Mouse (Mus musculus): ENCODE measurements around the gene Rhod. TPM values are rescaled to one million over a fixed set of nuclear protein-coding genes. Genes with fewer than 3 reads are reported as not detected.

The Rhod gene
- 39.2 and 42.7 TPM in 2 replicates for polyA plus RNA-seq (2015; fragmentation: Nextera tagmentation; extraction: Ambion mirVana)

- peak; percentile 44; the same call in 1 of the 2 replicates for ATAC-seq (ENCODE audit: insufficient number of reproducible peaks, insufficient read depth, low FRiP score, low TSS enrichment, low read depth)
- Histone ChIP-seq H3K27me3 (no peaks in the 10 kb centered on the region), H3K27ac (peak within 1 kb of the TSS; percentile 74), H3K9me3 (no peaks in the 10 kb centered on the region), H3K36me3 (peaks cover 15% of the 10 kb centered on the region), H3K4me3 (peak within 1 kb of the TSS; percentile 78), H3K4me1 (peaks cover 48% of the 10 kb centered on the region), H3K4me2 (peak within 1 kb of the TSS; percentile 85), H3K9ac (peak within 1 kb of the TSS; percentile 89)
- under 1% methylated on average over 51 of the region's 51 CpGs for WGBS
These were observed at the start of gene Rhod for GRCm38 (mm10) chr19:4439161-4439801. Rhod (minus strand) TSS chr19:4439432.

GRCm38 (mm10) chr19:4487877-4488276 is 48.6 kb upstream of the Rhod start:
- 76% methylated on average over 2 of the region's 2 CpGs for WGBS
- H3K4me2 ChIP-seq: no peak overlapping the region
- no peak overlapping the region for H3K9ac ChIP-seq
- H3K27me3 ChIP-seq: 0 out of 2 replicates have a peak, but pooled peaks cover 3% of the 10 kb centered on the region
- no peak for ATAC-seq (ENCODE audit: insufficient number of reproducible peaks, insufficient read depth, low FRiP score, low TSS enrichment, low read depth)
- peaks cover 13% of the 10 kb centered on the region for H3K4me1 ChIP-seq
- no peaks in the 10 kb centered on the region for H3K36me3 ChIP-seq
- no peak overlapping the region for H3K27ac ChIP-seq
- no peaks in the 10 kb centered on the region for H3K9me3 ChIP-seq
- H3K4me3 ChIP-seq: no peak overlapping the region

- Histone ChIP-seq H3K9ac (no peak overlapping the region), H3K36me3 (no peaks in the 10 kb centered on the region), H3K9me3 (no peaks in the 10 kb centered on the region), H3K4me1 (peaks cover 13% of the 10 kb centered on the region), H3K4me2 (no peak overlapping the region), H3K27ac (no peak overlapping the region), H3K4me3 (no peak overlapping the region), H3K27me3 (0 out of 2 replicates have a peak, but pooled peaks cover 3% of the 10 kb centered on the region)
- ATAC-seq (ENCODE audit: insufficient number of reproducible peaks, insufficient read depth, low FRiP score, low TSS enrichment, low read depth): no peak
- WGBS: 21% methylated on average over 5 of the region's 5 CpGs
These were observed 45.8 kb upstream of the Rhod start for GRCm38 (mm10) chr19:4485006-4485405.

GRCm38 (mm10) chr19:4482111-4482859 is 43.1 kb upstream of the Rhod start:
- H3K4me1 ChIP-seq: peaks cover 10% of the 10 kb centered on the region; the same call in 1 of the 2 replicates
- WGBS: 86% methylated on average over 3 of the region's 3 CpGs
- H3K27ac ChIP-seq: no peak overlapping the region
- peaks cover 7% of the 10 kb centered on the region for H3K27me3 ChIP-seq
- no peak overlapping the region for H3K9ac ChIP-seq
- no peaks in the 10 kb centered on the region for H3K36me3 ChIP-seq
- no peak overlapping the region for H3K4me2 ChIP-seq
- no peak overlapping the region for H3K4me3 ChIP-seq
- ATAC-seq (ENCODE audit: insufficient number of reproducible peaks, insufficient read depth, low FRiP score, low TSS enrichment, low read depth): no peak
- no peaks in the 10 kb centered on the region for H3K9me3 ChIP-seq

GRCm38 (mm10) chr19:4481326-4481725 is 42.1 kb upstream of the Rhod start:
- no peak overlapping the region for H3K27ac ChIP-seq
- H3K4me3 ChIP-seq: no peak overlapping the region
- peaks cover 16% of the 10 kb centered on the region for H3K27me3 ChIP-seq
- peaks cover 15% of the 10 kb centered on the region for H3K4me1 ChIP-seq
- WGBS: 41% methylated on average over 4 of the region's 4 CpGs
- no peak for ATAC-seq (ENCODE audit: insufficient number of reproducible peaks, insufficient read depth, low FRiP score, low TSS enrichment, low read depth)
- no peaks in the 10 kb centered on the region for H3K36me3 ChIP-seq
- no peaks in the 10 kb centered on the region for H3K9me3 ChIP-seq
- no peak overlapping the region for H3K9ac ChIP-seq
- H3K4me2 ChIP-seq: no peak overlapping the region

GRCm38 (mm10) chr19:4480041-4480440 is 40.8 kb upstream of the Rhod start:
- 79% methylated on average over 2 of the region's 2 CpGs for WGBS
- no peak for ATAC-seq (ENCODE audit: insufficient number of reproducible peaks, insufficient read depth, low FRiP score, low TSS enrichment, low read depth)

GRCm38 (mm10) chr19:4478190-4478516 is 38.9 kb upstream of the Rhod start:
- WGBS: 44% methylated on average over 1 of the region's 1 CpGs
- H3K9ac ChIP-seq: no peak overlapping the region
- no peaks in the 10 kb centered on the region for H3K9me3 ChIP-seq
- H3K4me2 ChIP-seq: no peak overlapping the region
- ATAC-seq (ENCODE audit: insufficient number of reproducible peaks, insufficient read depth, low FRiP score, low TSS enrichment, low read depth): no peak
- no peaks in the 10 kb centered on the region for H3K36me3 ChIP-seq
- H3K27ac ChIP-seq: no peak overlapping the region
- H3K4me1 ChIP-seq: peaks cover 8% of the 10 kb centered on the region
- no peak overlapping the region for H3K4me3 ChIP-seq
- peaks cover 34% of the 10 kb centered on the region for H3K27me3 ChIP-seq

More at GRCm38 (mm10) chr19:4480041-4480440, 40.8 kb upstream of the Rhod start:
- Histone ChIP-seq H3K9me3 (no peaks in the 10 kb centered on the region), H3K9ac (no peak overlapping the region), H3K36me3 (no peaks in the 10 kb centered on the region), H3K27ac (no peak overlapping the region), H3K4me1 (peaks cover 12% of the 10 kb centered on the region), H3K4me2 (no peak overlapping the region), H3K27me3 (peaks cover 29% of the 10 kb centered on the region), H3K4me3 (no peak overlapping the region)

- Histone ChIP-seq H3K4me2 (peak within 1 kb of the TSS; percentile 98), H3K4me1 (peaks cover 13% of the 10 kb centered on the region), H3K27ac (peak within 1 kb of the TSS; percentile 51; the same call in 1 of the 2 replicates), H3K9ac (peak within 1 kb of the TSS; percentile 75), H3K36me3 (no peaks in the 10 kb centered on the region), H3K27me3 (peaks cover 34% of the 10 kb centered on the region), H3K9me3 (no peaks in the 10 kb centered on the region), H3K4me3 (peak within 1 kb of the TSS; percentile 59)
- 32% methylated on average over 21 of the region's 21 CpGs for WGBS
- ATAC-seq (ENCODE audit: insufficient number of reproducible peaks, insufficient read depth, low FRiP score, low TSS enrichment, low read depth): no peak
These were observed 38.3 kb upstream of the Rhod start, which contains the start of gene Syt12 for GRCm38 (mm10) chr19:4477345-4478189. Syt12 (minus strand) TSS chr19:4477447.

GRCm38 (mm10) chr19:4476601-4477257 is 37.5 kb upstream of the Rhod start:
- Histone ChIP-seq H3K4me1 (peaks cover 13% of the 10 kb centered on the region), H3K9me3 (no peaks in the 10 kb centered on the region), H3K36me3 (no peaks in the 10 kb centered on the region), H3K4me2 (peak overlapping the region; percentile 98), H3K4me3 (peak overlapping the region; percentile 59), H3K27me3 (peaks cover 34% of the 10 kb centered on the region), H3K9ac (peak overlapping the region; percentile 75), H3K27ac (peak overlapping the region; percentile 51; the same call in 1 of the 2 replicates)
- ATAC-seq (ENCODE audit: insufficient number of reproducible peaks, insufficient read depth, low FRiP score, low TSS enrichment, low read depth): peak; percentile 65
- WGBS: under 1% methylated on average over 70 of the region's 70 CpGs

- no peak overlapping the region for H3K27ac ChIP-seq
- no peak for ATAC-seq (ENCODE audit: insufficient number of reproducible peaks, insufficient read depth, low FRiP score, low TSS enrichment, low read depth)
- H3K4me2 ChIP-seq: no peak overlapping the region
- 75% methylated on average over 11 of the region's 11 CpGs for WGBS
- H3K27me3 ChIP-seq: peaks cover 34% of the 10 kb centered on the region
- H3K9me3 ChIP-seq: no peaks in the 10 kb centered on the region
- no peak overlapping the region for H3K9ac ChIP-seq
- no peak overlapping the region for H3K4me3 ChIP-seq
- H3K36me3 ChIP-seq: no peaks in the 10 kb centered on the region
- peaks cover 13% of the 10 kb centered on the region for H3K4me1 ChIP-seq
These were observed 36.1 kb upstream of the Rhod start for GRCm38 (mm10) chr19:4475224-4475925.
